Mouse (Mus musculus): ENCODE results near the gene E030018B13Rik. TPM values are rescaled to one million over a fixed set of nuclear protein-coding genes. Genes with fewer than 3 reads are reported as not detected.

Gene E030018B13Rik
- polyA plus RNA-seq, 1 experiment from 2014 or later: not detected

- peak overlapping the region; percentile 91 for H3K4me3 ChIP-seq (replicated peaks)
- no peaks in the 10 kb centered on the region for H3K27me3 ChIP-seq
- ATAC-seq (ENCODE audit: insufficient read depth): peak; percentile 44
- peak overlapping the region; percentile 97 for H3K9ac ChIP-seq
- peaks cover 81% of the 10 kb centered on the region for H3K4me1 ChIP-seq (replicated peaks)
- whole genome bisulfite sequencing (ENCODE audit: insufficient replicate concordance): under 1% methylated on average over 121 of the region's 121 CpGs
- no peaks in the 10 kb centered on the region for H3K36me3 ChIP-seq (replicated peaks)
- peak overlapping the region; percentile 100 for H3K4me2 ChIP-seq
- H3K9me3 ChIP-seq (replicated peaks): no peaks in the 10 kb centered on the region
- H3K27ac ChIP-seq (replicated peaks): peak overlapping the region; percentile 95
These were observed 21.6 kb downstream of the E030018B13Rik start for GRCm38 (mm10) chr7:63938066-63938913.

GRCm38 (mm10) chr7:63938914-63939396 lies 22.3 kb downstream of the E030018B13Rik start, which contains the start of gene Klf13:
Gene Klf13, minus strand, starts transcription at chr7:63938915.
- H3K9me3 ChIP-seq (replicated peaks): no peaks in the 10 kb centered on the region
- peaks cover 75% of the 10 kb centered on the region for H3K4me1 ChIP-seq (replicated peaks)
- peak within 1 kb of the TSS; percentile 100 for H3K4me2 ChIP-seq
- H3K36me3 ChIP-seq (replicated peaks): no peaks in the 10 kb centered on the region
- peak within 1 kb of the TSS; percentile 95 for H3K27ac ChIP-seq (replicated peaks)
- H3K9ac ChIP-seq: peak within 1 kb of the TSS; percentile 97
- no peaks in the 10 kb centered on the region for H3K27me3 ChIP-seq
- ATAC-seq (ENCODE audit: insufficient read depth): peak; percentile 84
- under 1% methylated on average over 50 of the region's 50 CpGs for WGBS (ENCODE audit: insufficient replicate concordance)
- H3K4me3 ChIP-seq (replicated peaks): peak within 1 kb of the TSS; percentile 91

- H3K4me3 ChIP-seq (replicated peaks): peak overlapping the region; percentile 91
- peak overlapping the region; percentile 100 for H3K4me2 ChIP-seq
- peak overlapping the region; percentile 82 for H3K9ac ChIP-seq
- H3K27me3 ChIP-seq: no peaks in the 10 kb centered on the region
- no peaks in the 10 kb centered on the region for H3K36me3 ChIP-seq (replicated peaks)
- WGBS (ENCODE audit: insufficient replicate concordance): 0% methylated on average over 39 of the region's 39 CpGs
- H3K9me3 ChIP-seq (replicated peaks): no peaks in the 10 kb centered on the region
- H3K27ac ChIP-seq (replicated peaks): peak overlapping the region; percentile 95
- H3K4me1 ChIP-seq (replicated peaks): peaks cover 70% of the 10 kb centered on the region
- ATAC-seq (ENCODE audit: insufficient read depth): peak; percentile 64
These were observed 22.8 kb downstream of the E030018B13Rik start for GRCm38 (mm10) chr7:63939397-63939951.

- no peak for ATAC-seq (ENCODE audit: insufficient read depth)
- Histone ChIP-seq H3K36me3 (replicated peaks) (no peaks in the 10 kb centered on the region), H3K4me2 (peak overlapping the region; percentile 100), H3K9ac (0 out of 2 replicates have a peak overlapping the region, but pooled peaks have one; percentile 82), H3K4me3 (replicated peaks) (no peak overlapping the region), H3K9me3 (replicated peaks) (no peaks in the 10 kb centered on the region), H3K4me1 (replicated peaks) (peaks cover 61% of the 10 kb centered on the region), H3K27ac (replicated peaks) (peak overlapping the region; percentile 95), H3K27me3 (no peaks in the 10 kb centered on the region)
- WGBS (ENCODE audit: insufficient replicate concordance): 68% methylated on average over 5 of the region's 5 CpGs
These were observed 23.7 kb downstream of the E030018B13Rik start for GRCm38 (mm10) chr7:63940321-63940720.

GRCm38 (mm10) chr7:63941050-63941449 lies 24.4 kb downstream of the E030018B13Rik start:
- H3K27ac ChIP-seq (replicated peaks): peak overlapping the region; percentile 95
- no peak for ATAC-seq (ENCODE audit: insufficient read depth)
- H3K9ac ChIP-seq: peak overlapping the region; percentile 46
- 0 out of 2 replicates have a peak overlapping the region, but pooled peaks have one; percentile 5 for H3K4me3 ChIP-seq (replicated peaks)
- H3K27me3 ChIP-seq: no peaks in the 10 kb centered on the region
- no peaks in the 10 kb centered on the region for H3K36me3 ChIP-seq (replicated peaks)
- H3K9me3 ChIP-seq (replicated peaks): no peaks in the 10 kb centered on the region
- peak overlapping the region; percentile 46 for H3K4me2 ChIP-seq
- peaks cover 54% of the 10 kb centered on the region for H3K4me1 ChIP-seq (replicated peaks)
- WGBS (ENCODE audit: insufficient replicate concordance): 29% methylated on average over 3 of the region's 3 CpGs

- Histone ChIP-seq H3K4me2 (peak overlapping the region; percentile 46), H3K27ac (replicated peaks) (peak overlapping the region; percentile 95), H3K36me3 (replicated peaks) (no peaks in the 10 kb centered on the region), H3K9me3 (replicated peaks) (no peaks in the 10 kb centered on the region), H3K9ac (peak overlapping the region; percentile 46), H3K4me3 (replicated peaks) (0 out of 2 replicates have a peak overlapping the region, but pooled peaks have one; percentile 5), H3K27me3 (no peaks in the 10 kb centered on the region), H3K4me1 (replicated peaks) (peaks cover 49% of the 10 kb centered on the region)
- ATAC-seq (ENCODE audit: insufficient read depth): no peak
- WGBS (ENCODE audit: insufficient replicate concordance): 18% methylated on average over 4 of the region's 4 CpGs
These were observed 24.8 kb downstream of the E030018B13Rik start for GRCm38 (mm10) chr7:63941501-63941900.

- 57% methylated on average over 2 of the region's 2 CpGs for WGBS (ENCODE audit: insufficient replicate concordance)
- ATAC-seq (ENCODE audit: insufficient read depth): no peak
These were observed 27.3 kb downstream of the E030018B13Rik start for GRCm38 (mm10) chr7:63943946-63944345.

GRCm38 (mm10) chr7:63947514-63948487 lies 31.1 kb downstream of the E030018B13Rik start:
- Histone ChIP-seq H3K4me2 (no peak overlapping the region), H3K4me1 (replicated peaks) (peaks cover 31% of the 10 kb centered on the region), H3K9me3 (replicated peaks) (no peaks in the 10 kb centered on the region), H3K4me3 (replicated peaks) (no peak overlapping the region), H3K36me3 (replicated peaks) (no peaks in the 10 kb centered on the region), H3K9ac (no peak overlapping the region), H3K27me3 (no peaks in the 10 kb centered on the region), H3K27ac (replicated peaks) (no peak overlapping the region)
- 53% methylated on average over 11 of the region's 11 CpGs for WGBS (ENCODE audit: insufficient replicate concordance)
- ATAC-seq (ENCODE audit: insufficient read depth): no peak

More at GRCm38 (mm10) chr7:63943946-63944345, 27.3 kb downstream of the E030018B13Rik start:
- Histone ChIP-seq H3K4me2 (no peak overlapping the region), H3K4me1 (replicated peaks) (peaks cover 44% of the 10 kb centered on the region), H3K36me3 (replicated peaks) (no peaks in the 10 kb centered on the region), H3K27me3 (no peaks in the 10 kb centered on the region), H3K9me3 (replicated peaks) (no peaks in the 10 kb centered on the region), H3K27ac (replicated peaks) (no peak overlapping the region), H3K9ac (no peak overlapping the region), H3K4me3 (replicated peaks) (no peak overlapping the region)

GRCm38 (mm10) chr7:63949176-63949575 lies 32.5 kb downstream of the E030018B13Rik start:
- WGBS (ENCODE audit: insufficient replicate concordance): 73% methylated on average over 3 of the region's 3 CpGs
- no peaks in the 10 kb centered on the region for H3K27me3 ChIP-seq
- H3K4me3 ChIP-seq (replicated peaks): no peak overlapping the region
- no peak overlapping the region for H3K27ac ChIP-seq (replicated peaks)
- H3K36me3 ChIP-seq (replicated peaks): no peaks in the 10 kb centered on the region
- H3K4me1 ChIP-seq (replicated peaks): peaks cover 45% of the 10 kb centered on the region
- H3K9ac ChIP-seq: no peak overlapping the region
- no peak for ATAC-seq (ENCODE audit: insufficient read depth)
- H3K4me2 ChIP-seq: no peak overlapping the region
- H3K9me3 ChIP-seq (replicated peaks): no peaks in the 10 kb centered on the region

- no peak overlapping the region for H3K4me2 ChIP-seq
- no peaks in the 10 kb centered on the region for H3K27me3 ChIP-seq
- no peaks in the 10 kb centered on the region for H3K36me3 ChIP-seq (replicated peaks)
- H3K4me3 ChIP-seq (replicated peaks): no peak overlapping the region
- no peak for ATAC-seq (ENCODE audit: insufficient read depth)
- peaks cover 62% of the 10 kb centered on the region for H3K4me1 ChIP-seq (replicated peaks)
- H3K9ac ChIP-seq: no peak overlapping the region
- 72% methylated on average over 10 of the region's 10 CpGs for WGBS (ENCODE audit: insufficient replicate concordance)
- H3K9me3 ChIP-seq (replicated peaks): no peaks in the 10 kb centered on the region
- no peak overlapping the region for H3K27ac ChIP-seq (replicated peaks)
These were observed 34.4 kb downstream of the E030018B13Rik start for GRCm38 (mm10) chr7:63950931-63951607.

Data from liver, embryonic 15.5 days (tissue).